Mouse (Mus musculus) lung, embryonic 14.5 days (tissue): ENCODE results near the gene Nlk. TPM values are rescaled to one million over a fixed set of nuclear protein-coding genes. Genes with fewer than 3 reads are reported as not detected.
A peak's percentile ranks its signal among the peaks of the same experiment; 100 is the strongest.

Experiments used
- ATAC-seq: fragments of 200-750 bp; cut with Nextera tagmentation; 2 replicates; pipeline ENCODE4 v1.8.0; 2017; ENCODE audit warnings: mild to moderate bottlenecking, moderate TSS enrichment, moderate library complexity; ENCODE audit not compliant: insufficient read depth
- DNase-seq: peaks from one replicate; pipeline ENCODE4 v3.0.0-alpha.2; 2015
- H3K27ac ChIP-seq: fragments of 300-500 bp; sonication (generic); 2 replicates; pipeline ENCODE4 v1.5.1; 2014; ENCODE audit warnings: low read depth, mild to moderate bottlenecking, moderate library complexity
- H3K27me3 ChIP-seq: fragments of 300-500 bp; sonication (generic); 2 replicates; pipeline ENCODE4 v1.6.1; 2014; ENCODE audit warnings: low read length, control low read depth; ENCODE audit not compliant: insufficient read depth
- H3K36me3 ChIP-seq: fragments of 300-500 bp; sonication (generic); 2 replicates; pipeline ENCODE4 v1.6.1; 2014; ENCODE audit warnings: control low read depth; ENCODE audit not compliant: insufficient read depth
- H3K4me1 ChIP-seq: fragments of 300-500 bp; sonication (generic); 2 replicates; pipeline ENCODE4 v1.6.1; 2014; ENCODE audit warnings: antibody characterized with exemption, control low read depth; ENCODE audit not compliant: insufficient read depth
- H3K4me2 ChIP-seq: fragments of 300-500 bp; sonication (generic); 2 replicates; pipeline ENCODE4 v1.6.1; 2014; ENCODE audit warnings: mild to moderate bottlenecking
- H3K4me3 ChIP-seq: fragments of 300-500 bp; sonication (generic); 2 replicates; pipeline ENCODE4 v1.5.1; 2014; ENCODE audit warnings: low read depth, low read length
- H3K9ac ChIP-seq: fragments of 300-500 bp; sonication (generic); 2 replicates; pipeline ENCODE4 v1.6.1; 2014
- H3K9me3 ChIP-seq: fragments of 300-500 bp; sonication (generic); 2 replicates; pipeline ENCODE4 v1.6.1; 2016; ENCODE audit warnings: low read depth, low read length, control low read depth
- CTCF ChIP-seq: IDR thresholded peaks from 2 replicates; pipeline ENCODE4 v1.5.1; 2016; ENCODE audit warnings: antibody characterized with exemption, low read depth
- WGBS: fragments of 180-500 bp; shearing (Covaris S2); extraction: QIAGEN DNeasy Blood & Tissue Kit; methylation state at CpG from one replicate; pipeline ENCODE4 v1.1.7; 2014; 5-methylcytosine and 5-hydroxymethylcytosine counted together
- polyA plus RNA-seq: library from polyadenylated mRNA; unstranded; fragments of >200 nt; fragmentation: Nextera tagmentation; extraction: Ambion mirVana; gene quantifications from 2 replicates; pipeline ENCODE4 v1.2.1, GENCODE M21; 2014

Nlk gene
- polyA plus RNA-seq, 1 experiment from 2014 or later, result 14.5 TPM

GRCm38 (mm10) chr11:78611273-78611672, 85.9 kb downstream of the Nlk start:
- Histone ChIP-seq H3K4me1 (no peaks in the 10 kb centered on the region), H3K9me3 (no peaks in the 10 kb centered on the region), H3K4me3 (no peak overlapping the region), H3K4me2 (no peak overlapping the region), H3K27me3 (no peaks in the 10 kb centered on the region), H3K9ac (no peak overlapping the region), H3K27ac (no peak overlapping the region), H3K36me3 (peaks cover 8% of the 10 kb centered on the region; the same call in 1 of the 2 replicates)
- TF ChIP-seq CTCF, result no peak
- DNase-seq (no peak), ATAC-seq (no peak)

GRCm38 (mm10) chr11:78609657-78610056, 87.5 kb downstream of the Nlk start:
- H3K9ac ChIP-seq, result no peak overlapping the region
- H3K36me3 ChIP-seq, result 0 out of 2 replicates have a peak, but pooled peaks cover 3% of the 10 kb centered on the region
- H3K4me3 ChIP-seq, result no peak overlapping the region
- ATAC-seq, result no peak
- no peak for DNase-seq
- no peak overlapping the region for H3K4me2 ChIP-seq
- no peaks in the 10 kb centered on the region for H3K27me3 ChIP-seq
- H3K27ac ChIP-seq, result no peak overlapping the region
- no peak for TF ChIP-seq CTCF
- no peaks in the 10 kb centered on the region for H3K4me1 ChIP-seq
- no peaks in the 10 kb centered on the region for H3K9me3 ChIP-seq
- WGBS, result 85% methylated on average over 4 of the region's 4 CpGs

GRCm38 (mm10) chr11:78604826-78605225, 92.3 kb downstream of the Nlk start:
- no peak overlapping the region for H3K4me3 ChIP-seq
- peaks cover 3% of the 10 kb centered on the region; the same call in 1 of the 2 replicates for H3K4me1 ChIP-seq
- 71% methylated on average over 1 of the region's 1 CpGs for WGBS
- H3K27ac ChIP-seq, result no peak overlapping the region
- no peak for TF ChIP-seq CTCF
- H3K4me2 ChIP-seq, result no peak overlapping the region
- ATAC-seq (no peak), DNase-seq (no peak)
- no peaks in the 10 kb centered on the region for H3K9me3 ChIP-seq
- H3K36me3 ChIP-seq, result 0 out of 2 replicates have a peak, but pooled peaks cover 3% of the 10 kb centered on the region
- no peak overlapping the region for H3K9ac ChIP-seq
- H3K27me3 ChIP-seq, result no peaks in the 10 kb centered on the region

GRCm38 (mm10) chr11:78602781-78603180, 94.4 kb downstream of the Nlk start:
- no peak overlapping the region for H3K4me3 ChIP-seq
- H3K4me1 ChIP-seq, result peaks cover 3% of the 10 kb centered on the region; the same call in 1 of the 2 replicates
- no peak for ATAC-seq
- H3K27me3 ChIP-seq, result no peaks in the 10 kb centered on the region
- H3K9me3 ChIP-seq, result no peaks in the 10 kb centered on the region
- WGBS, result 83% methylated on average over 3 of the region's 3 CpGs
- no peaks in the 10 kb centered on the region for H3K36me3 ChIP-seq
- DNase-seq, result no peak
- H3K4me2 ChIP-seq, result no peak overlapping the region
- no peak for TF ChIP-seq CTCF
- H3K27ac ChIP-seq, result no peak overlapping the region
- no peak overlapping the region for H3K9ac ChIP-seq

- no peak for TF ChIP-seq CTCF
- Histone ChIP-seq H3K27me3 (no peaks in the 10 kb centered on the region), H3K4me2 (no peak overlapping the region), H3K4me3 (no peak overlapping the region), H3K9me3 (no peaks in the 10 kb centered on the region), H3K36me3 (no peaks in the 10 kb centered on the region), H3K4me1 (peaks cover 3% of the 10 kb centered on the region; the same call in 1 of the 2 replicates), H3K27ac (no peak overlapping the region), H3K9ac (no peak overlapping the region)
- DNase-seq (no peak), ATAC-seq (no peak)
- WGBS, result 39% methylated on average over 4 of the region's 4 CpGs
Measured at GRCm38 (mm10) chr11:78600926-78601590, 96.1 kb downstream of the Nlk start.

- H3K4me1 ChIP-seq, result peaks cover 3% of the 10 kb centered on the region; the same call in 1 of the 2 replicates
- 38% methylated on average over 3 of the region's 3 CpGs for WGBS
- H3K9ac ChIP-seq, result no peak overlapping the region
- H3K36me3 ChIP-seq, result no peaks in the 10 kb centered on the region
- no peak overlapping the region for H3K4me2 ChIP-seq
- no peak overlapping the region for H3K4me3 ChIP-seq
- DNase-seq (peak; percentile 36), ATAC-seq (no peak)
- no peaks in the 10 kb centered on the region for H3K9me3 ChIP-seq
- H3K27ac ChIP-seq, result no peak overlapping the region
- no peaks in the 10 kb centered on the region for H3K27me3 ChIP-seq
- no peak for TF ChIP-seq CTCF
Measured at GRCm38 (mm10) chr11:78600496-78600895, 96.7 kb downstream of the Nlk start.

GRCm38 (mm10) chr11:78600051-78600450, 97.1 kb downstream of the Nlk start:
- peak; percentile 52 for DNase-seq
- WGBS, result 65% methylated on average over 4 of the region's 4 CpGs

More at GRCm38 (mm10) chr11:78600051-78600450, 97.1 kb downstream of the Nlk start:
- TF ChIP-seq CTCF, result no peak
- no peaks in the 10 kb centered on the region for H3K9me3 ChIP-seq
- H3K27me3 ChIP-seq, result no peaks in the 10 kb centered on the region
- no peak overlapping the region for H3K4me3 ChIP-seq
- no peak overlapping the region for H3K27ac ChIP-seq
- H3K9ac ChIP-seq, result no peak overlapping the region
- no peak overlapping the region for H3K4me2 ChIP-seq
- no peaks in the 10 kb centered on the region; the same call in 1 of the 2 replicates for H3K36me3 ChIP-seq
- peaks cover 3% of the 10 kb centered on the region; the same call in 1 of the 2 replicates for H3K4me1 ChIP-seq
- ATAC-seq, result no peak
